Mouse (Mus musculus) NIH3T3 (cell line): ENCODE measurements at regions not wholly inside any gene's neighbourhood (a gene's known extent, or its start where the extent isn't known, plus 50 kb on each side); places are given as distances from the start of the nearest gene placed in this dataset.

Experiments used
- DNase-seq: peaks from one replicate; pipeline ENCODE4 v3.0.0-alpha.2; 2012; ENCODE audit warnings: low read depth

DNA sequence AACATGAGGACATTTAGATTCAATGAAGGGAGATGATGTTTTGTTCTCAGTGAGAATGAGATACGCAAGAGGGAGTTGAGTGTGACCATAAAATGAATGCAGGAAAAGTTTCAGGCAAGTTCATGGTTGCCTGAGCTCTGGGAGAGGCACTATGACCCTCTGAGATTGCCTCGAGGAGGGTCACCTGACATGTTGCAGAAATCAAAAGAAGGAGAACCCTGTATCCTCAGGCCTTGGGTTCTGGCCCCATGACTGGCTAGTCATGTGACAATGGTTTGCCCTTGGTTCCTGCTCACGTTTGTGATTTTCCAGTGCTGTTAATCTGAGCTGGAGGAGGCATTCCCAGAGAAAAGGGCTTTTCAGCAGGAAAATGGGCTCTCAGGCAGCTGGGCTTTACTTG is 98.9 kb downstream of the Mab21l3 start:
- no peak for DNase-seq

DNA sequence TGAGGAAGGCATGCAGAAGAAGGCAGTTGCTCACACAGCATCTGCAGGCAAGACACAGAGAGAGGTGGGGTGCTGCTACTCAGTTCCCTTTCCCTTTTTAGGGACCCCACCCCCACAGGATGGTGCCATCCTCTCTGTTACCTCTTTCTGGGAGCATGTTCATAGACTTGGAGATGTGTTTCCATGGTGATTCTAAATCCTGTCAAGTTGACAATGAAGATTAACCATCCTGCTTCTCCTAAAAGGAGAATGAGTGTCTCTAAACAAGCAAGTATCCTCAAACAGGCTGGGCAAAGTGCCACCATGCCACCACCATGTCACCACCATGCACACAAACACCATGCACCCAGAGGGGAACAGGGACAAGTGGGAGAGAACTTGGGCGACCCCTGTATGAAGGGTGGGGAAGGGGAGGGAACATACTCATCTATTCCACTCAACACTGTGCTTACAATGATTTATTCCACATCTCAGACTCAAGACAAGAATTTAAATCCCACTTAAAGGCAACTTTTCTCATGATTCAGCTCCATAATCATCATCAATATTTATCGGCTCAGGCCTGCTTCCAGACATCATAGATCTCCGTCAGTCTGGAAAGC is 99.6 kb downstream of the Mab21l3 start:
- DNase-seq: no peak

DNA sequence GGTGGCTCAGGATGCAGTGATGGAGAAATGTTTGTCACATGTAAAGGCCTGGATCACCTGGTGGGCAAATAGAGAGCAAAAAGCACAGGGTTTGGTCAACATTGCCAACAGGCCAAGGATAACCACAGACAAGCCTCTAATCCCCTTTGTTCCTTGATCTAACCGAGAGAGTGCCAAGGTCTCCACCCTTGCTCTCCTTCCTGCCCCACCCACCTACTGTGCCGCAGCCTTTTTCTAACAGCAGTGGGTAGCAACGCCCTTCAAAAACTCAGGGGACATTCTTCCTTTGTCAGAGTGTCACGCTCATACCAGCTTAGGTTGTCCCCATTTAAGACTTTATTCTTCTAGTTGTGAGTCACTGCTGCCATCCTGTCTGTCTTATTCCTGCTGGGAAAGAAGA is 100.6 kb downstream of the Mab21l3 start:
- no peak for DNase-seq

DNA sequence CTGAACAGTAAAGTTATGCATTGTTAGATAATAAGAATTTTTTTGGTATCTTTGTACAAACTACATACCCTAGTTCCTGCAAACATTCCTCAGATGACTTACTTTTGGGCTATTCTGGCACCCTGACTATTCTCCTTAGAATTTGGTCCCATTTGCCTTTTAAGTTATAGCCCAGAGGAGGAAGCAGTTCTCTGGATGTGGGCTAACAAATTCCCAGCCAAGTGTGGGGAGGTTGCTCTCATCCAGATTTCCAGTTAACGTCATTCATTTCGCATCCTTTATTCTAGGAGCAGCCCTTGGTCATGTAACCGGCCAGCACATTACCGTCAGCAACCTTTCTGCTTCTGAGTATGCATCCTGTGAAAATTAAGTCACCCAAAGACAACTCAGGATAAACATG is 107.9 kb downstream of the Mab21l3 start:
- DNase-seq: no peak

DNA sequence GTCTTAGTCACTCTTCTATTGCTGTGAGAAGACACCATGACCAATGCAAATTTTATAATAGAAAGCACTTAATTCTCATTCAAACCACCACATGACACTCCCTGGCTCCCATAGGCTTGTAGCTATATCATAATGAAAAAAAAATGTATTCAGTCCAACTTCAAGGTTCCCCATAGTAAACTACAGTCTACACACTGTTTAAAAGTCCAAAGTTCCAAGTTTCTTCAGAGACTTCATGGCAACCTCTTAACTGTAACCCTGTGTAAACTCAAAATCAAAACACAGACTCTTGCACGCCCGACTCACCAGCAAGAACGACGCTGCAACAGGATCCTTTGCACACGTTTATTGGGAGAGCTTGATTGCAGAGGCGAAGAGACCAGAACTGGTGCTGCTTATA is 111.6 kb downstream of the Mab21l3 start:
- DNase-seq: no peak

- DNase-seq: no peak
These were observed 119.7 kb downstream of the Mab21l3 start for GRCm38 (mm10) chr3:101729044-101729443.

DNA sequence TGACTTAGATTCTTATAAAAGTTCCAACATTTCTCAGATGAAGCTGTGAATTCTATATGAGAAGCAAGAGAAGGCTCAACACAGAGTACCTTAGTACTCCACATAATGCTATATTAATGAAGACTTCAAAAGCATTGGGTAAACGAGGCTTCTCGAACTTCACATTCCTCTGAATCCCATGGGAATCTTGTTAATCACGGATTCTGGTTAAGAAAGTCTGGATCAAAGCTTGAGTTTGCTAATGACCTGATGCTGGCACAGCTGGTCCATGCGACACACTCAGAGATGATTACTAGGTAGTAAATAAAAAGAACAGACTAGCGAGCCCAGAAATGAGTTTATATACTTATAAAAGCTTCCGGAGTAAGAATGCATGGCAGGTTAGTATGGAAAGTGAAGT is 118.4 kb upstream of the Atp1a1 start:
- DNase-seq: no peak

GRCm38 (mm10) chr3:101722001-101722400 is 117.5 kb upstream of the Atp1a1 start:
- DNase-seq: no peak

- DNase-seq: no peak
These were observed 110.9 kb upstream of the Atp1a1 start for GRCm38 (mm10) chr3:101715416-101715815.

DNA sequence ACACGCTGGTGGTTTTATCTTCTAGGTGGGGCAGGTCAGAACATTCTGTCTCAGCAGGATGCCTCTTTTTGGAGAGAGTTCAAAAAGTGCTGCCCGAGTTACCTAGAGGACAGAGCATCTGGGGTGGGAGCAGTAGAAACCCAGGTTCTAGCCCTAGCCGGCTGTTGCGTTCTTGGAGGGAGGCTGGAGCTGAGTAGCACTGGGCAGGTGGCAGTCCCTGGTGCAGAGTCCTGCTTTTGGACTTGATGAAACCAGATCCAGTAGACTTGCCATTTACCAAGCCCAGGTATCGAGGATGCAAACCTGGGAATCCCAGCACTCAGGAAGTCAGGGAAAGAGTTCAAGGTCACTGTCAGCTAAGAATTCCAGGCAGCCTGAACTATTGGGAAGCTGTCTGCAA is 110.3 kb upstream of the Atp1a1 start:
- no peak for DNase-seq

DNA sequence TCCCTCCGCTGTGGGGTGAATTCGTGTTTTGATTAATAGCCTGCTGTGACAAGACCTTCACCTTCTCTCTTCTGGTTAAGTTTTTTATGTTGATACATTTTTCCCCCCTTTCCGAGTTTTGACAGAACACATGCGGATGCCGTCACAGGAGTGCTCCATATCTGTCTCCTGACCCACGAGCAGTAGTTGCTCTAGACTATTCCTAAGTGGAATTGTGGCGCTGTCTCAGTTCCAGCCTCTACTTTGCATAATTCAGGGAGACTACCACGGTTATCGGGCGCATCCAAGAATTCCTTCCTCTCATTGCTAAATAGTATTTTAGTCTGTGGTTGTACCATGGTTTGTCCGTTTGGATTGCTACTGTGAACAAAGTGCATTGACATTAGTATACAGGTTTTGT is 109.2 kb upstream of the Atp1a1 start:
- DNase-seq: no peak

DNA sequence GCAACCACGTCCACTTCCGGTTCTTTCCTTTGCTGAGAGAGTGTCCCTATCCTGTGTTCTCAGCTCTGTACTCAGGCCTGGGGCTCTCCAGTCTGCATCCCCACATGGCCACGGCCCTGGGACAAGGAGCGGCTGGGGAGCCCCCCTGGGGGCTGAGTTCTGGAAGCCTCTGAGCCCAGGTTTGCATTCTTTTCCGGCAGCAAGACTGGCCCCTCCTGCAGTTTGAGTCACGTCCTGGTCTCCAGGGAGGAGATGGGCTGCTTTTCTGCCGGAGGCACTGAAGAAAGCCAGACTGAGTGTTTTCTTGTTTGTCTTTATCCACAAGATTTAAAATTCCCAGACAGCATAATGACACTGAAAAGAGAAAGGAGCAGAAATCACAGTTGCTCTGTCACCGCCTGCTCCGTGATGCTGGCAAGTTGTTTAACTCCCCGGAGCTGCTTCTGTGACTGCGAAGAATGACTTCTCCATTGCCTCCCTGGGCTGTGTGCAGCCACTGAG is 108.7 kb upstream of the Atp1a1 start:
- no peak for DNase-seq

- no peak for DNase-seq
These were observed 108.2 kb upstream of the Atp1a1 start for GRCm38 (mm10) chr3:101712666-101713065.

- DNase-seq: no peak
These were observed 107.2 kb upstream of the Atp1a1 start for GRCm38 (mm10) chr3:101711594-101712171.

- no peak for DNase-seq
These were observed 105.0 kb upstream of the Atp1a1 start for GRCm38 (mm10) chr3:101709379-101709970.

DNA sequence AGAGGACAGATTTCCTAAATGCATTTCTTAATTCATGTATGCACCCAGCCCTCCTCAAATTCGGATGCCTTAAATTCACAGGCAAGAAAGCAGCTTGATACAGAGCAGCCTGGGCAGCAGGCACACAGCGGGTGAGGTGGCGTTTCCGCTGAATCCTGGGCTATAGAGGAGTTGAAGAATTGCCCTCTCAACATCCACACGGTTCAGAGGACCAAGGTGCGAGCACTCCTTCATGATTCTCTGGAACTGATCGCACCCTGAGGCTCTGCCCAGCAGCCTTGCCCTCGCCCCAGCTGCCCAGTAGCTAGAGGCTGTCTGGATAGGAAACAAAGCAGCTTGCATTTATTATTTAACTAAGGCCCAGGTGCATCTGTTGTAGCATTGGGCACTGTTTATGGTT is 104.3 kb upstream of the Atp1a1 start:
- DNase-seq: no peak

GRCm38 (mm10) chr3:101704919-101705318 is 100.4 kb upstream of the Atp1a1 start:
- no peak for DNase-seq

- DNase-seq: no peak
These were observed 99.8 kb upstream of the Atp1a1 start for GRCm38 (mm10) chr3:101704326-101704725.

DNA sequence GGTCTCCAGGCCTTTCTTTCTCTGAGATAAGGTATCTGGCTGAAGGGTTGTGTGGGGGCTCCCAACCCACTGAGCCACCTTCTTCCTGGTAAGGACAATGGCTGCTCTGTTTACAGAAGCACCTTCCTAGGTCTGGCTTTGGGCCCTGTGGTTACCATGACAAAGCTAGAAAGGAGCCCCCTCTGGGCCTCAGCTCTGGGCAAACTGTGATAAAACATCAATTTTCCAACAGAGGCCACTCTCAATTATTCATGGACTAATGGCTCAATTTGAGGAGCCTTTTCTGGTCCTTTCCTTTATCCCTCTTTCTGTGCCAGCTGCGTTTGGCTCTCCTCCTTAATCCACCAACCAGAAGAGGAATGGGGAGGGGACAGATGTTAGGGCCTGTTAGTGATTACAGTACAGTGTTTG is 97.3 kb upstream of the Atp1a1 start:
- no peak for DNase-seq

- DNase-seq: no peak
These were observed 96.6 kb upstream of the Atp1a1 start for GRCm38 (mm10) chr3:101700974-101701610.

DNA sequence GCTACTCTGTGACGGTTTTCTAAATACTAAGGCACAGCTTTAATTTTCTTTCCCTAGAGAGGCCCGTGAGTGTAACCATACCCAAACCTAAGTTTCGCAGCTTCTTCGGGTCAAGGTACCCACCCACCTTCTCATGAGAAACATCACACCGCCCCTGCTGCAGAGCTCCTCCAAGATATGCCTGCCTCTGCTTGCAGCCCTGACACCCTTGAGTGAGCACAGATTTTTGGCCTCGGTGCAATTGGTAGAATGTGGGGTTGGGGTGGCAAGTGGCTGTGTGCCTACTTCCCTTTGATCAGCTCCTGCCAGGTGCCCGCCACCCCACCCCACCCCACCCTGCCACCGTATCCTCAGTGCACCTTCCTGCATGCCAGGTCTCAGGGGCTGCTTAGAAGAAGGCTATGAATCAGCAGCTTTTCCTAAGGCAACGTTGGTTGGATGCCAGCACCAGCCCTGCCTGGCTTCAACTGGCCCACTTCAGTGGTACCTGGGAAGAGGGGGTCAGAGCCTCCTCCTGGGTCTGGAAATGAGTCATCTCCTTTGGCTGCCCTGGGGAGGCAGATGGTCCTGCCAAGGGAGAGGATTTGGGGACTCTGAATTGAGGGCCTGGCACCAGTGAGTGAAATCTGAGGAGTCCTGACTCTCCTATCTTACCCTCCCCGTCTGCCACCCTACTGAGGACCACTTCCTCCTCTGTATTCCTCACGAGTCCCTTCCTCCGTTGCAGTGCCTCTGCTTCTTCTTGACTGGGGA is 95.6 kb upstream of the Atp1a1 start:
- DNase-seq: peak; percentile 22

- DNase-seq: no peak
These were observed 92.3 kb upstream of the Atp1a1 start for GRCm38 (mm10) chr3:101696832-101697231.

DNA sequence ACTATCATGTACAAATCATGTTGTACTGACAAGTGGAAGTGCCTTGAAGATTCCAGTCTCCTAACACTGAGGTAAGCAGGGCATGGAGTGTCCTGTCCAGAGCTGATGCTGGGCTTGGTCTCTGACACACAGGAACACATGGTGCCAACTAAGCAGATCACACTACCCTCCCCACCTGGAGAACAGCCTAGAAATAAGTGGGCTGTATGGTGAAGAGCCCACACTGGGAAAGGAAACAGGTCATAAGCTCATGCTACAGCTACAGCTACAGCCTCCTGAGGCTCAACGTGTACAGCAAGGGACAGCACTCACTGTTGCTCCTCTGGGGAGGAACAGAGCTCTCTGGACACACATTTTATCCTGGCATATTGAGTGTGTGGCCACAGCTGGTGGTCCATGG is 89.8 kb upstream of the Atp1a1 start:
- no peak for DNase-seq
